Mouse (Mus musculus): ENCODE results near the gene Nup210.

Gene Nup210

DNA sequence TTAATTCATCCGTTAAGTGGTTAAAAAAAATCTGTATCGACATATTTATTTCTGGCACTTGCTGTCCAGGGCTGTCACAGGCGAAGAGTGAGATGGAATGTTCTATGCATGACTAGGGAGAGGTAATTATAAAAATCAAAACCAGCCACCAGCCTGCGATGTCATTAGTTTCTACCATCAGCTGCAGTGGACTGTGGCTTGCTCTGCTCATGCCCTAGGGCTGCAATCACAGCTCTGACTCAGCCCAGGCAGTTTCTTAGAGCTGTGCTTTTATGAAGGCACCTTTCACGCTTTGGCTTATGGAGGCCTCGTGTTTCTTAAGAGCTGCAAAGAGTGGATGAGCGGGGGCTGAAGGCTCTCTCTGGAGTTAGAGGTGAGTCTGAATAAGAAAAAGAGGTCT, 95.8 kb downstream of the Nup210 start:
- DNase-seq (ENCODE audit: low spot score in 2 of 2): no peak

DNA sequence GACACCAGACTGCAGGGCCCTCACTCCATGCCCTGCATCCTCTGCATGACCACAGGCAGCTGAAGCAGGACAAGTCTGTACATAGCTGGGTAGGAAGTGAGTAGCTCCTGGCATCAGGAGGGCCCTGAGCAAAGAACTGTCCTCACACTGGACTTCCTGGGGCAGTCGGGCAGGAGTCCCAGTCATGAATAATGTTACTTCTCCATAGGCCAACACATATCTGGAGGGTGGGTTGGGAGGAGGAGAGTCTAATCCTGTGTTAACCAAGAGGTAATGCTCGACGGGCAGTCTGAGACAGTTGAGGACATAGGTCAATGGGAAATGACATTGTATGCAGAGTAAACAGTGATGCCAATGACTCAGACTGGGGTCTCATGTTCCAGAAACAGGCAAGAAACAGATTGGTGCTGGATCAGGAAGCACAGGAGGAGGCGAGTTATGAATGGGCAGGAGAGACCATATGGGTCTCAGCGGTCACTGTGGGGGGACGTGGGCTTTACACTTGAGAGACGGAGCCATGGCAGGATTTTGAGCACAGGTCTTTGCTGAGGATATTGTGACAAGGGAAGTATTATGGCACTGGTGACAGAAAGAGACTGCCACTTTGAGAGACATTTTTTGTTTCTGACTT, 99.9 kb downstream of the Nup210 start:
- no peak for DNase-seq (ENCODE audit: low spot score in 2 of 2)

DNA sequence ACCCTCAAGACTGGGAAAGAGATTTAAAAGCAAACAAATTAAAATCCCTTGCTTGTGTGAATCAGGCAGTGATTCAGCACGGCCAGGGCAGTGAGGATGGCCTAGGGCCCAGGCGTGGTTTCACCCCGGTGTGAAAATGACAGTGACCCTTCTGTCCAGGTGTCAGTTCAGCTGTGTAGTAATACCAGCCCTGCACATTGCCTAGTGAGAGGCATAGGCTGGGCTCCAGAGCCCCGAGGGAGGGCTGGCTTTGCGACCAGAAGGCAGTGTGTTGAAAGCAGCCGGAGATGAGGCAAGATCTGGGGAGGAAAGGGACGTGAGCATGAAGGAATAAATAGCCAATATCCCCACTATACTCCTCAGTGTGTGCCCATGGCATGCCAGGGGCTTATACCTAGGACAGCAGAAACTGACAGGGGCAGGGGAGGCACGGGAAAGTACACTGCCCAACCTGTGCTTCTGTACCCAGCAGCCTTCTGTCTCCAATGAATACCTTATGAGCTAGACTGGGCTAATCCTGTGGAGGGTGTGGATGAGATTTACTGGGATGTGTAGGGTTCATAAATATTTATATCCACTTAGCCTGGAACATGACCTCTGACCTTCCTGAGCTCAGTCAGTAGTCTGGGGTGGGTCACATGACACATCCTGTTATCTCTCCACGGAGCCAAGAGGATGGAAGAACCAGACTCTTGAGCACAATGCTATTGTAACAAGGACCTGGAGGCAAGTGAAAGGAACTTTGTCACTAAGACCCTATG, 102.3 kb downstream of the Nup210 start:
- DNase-seq (ENCODE audit: low spot score in 2 of 2): no peak

DNA sequence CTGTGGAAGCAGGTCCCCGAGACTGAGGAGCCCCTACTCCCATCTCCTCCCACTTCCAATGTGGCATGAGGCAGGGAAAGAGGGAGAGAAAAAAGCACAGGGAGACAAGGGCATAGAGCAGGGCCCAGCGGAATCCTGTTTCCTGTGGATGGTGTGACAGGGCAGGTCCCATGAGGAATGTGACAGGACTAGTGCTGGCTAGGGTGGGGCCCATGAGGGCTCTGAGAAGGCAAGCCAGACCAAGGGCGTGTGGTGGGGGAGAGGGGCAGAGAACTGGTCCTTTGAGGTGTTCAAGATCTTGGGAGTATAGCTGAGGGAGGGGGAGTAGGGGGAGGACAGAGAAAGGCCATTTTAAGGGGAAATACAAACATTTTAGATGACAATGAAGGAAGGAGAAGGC, 104.2 kb downstream of the Nup210 start:
- DNase-seq (ENCODE audit: low spot score in 2 of 2): no peak

DNA sequence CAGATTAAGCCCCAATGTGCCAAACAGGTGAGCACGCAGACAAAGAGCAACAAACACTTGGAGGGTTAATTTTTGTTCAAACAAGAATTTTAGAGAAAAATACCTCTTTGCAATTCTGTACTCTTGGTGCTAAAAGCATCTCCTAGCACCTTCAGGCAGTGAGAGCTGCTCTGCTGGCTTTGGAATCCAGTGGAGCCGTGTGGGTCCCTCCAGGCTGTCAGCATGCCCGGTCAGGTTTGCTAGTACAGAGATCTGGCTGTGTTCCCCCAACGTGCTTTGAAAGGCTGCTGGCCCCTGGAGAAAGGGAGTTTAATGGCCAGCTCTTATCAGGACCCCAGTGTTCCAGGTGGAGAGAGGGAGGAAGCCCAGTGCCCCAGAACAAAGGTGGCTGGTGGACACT, 105.1 kb downstream of the Nup210 start:
- no peak for DNase-seq (ENCODE audit: low spot score in 2 of 2)

DNA sequence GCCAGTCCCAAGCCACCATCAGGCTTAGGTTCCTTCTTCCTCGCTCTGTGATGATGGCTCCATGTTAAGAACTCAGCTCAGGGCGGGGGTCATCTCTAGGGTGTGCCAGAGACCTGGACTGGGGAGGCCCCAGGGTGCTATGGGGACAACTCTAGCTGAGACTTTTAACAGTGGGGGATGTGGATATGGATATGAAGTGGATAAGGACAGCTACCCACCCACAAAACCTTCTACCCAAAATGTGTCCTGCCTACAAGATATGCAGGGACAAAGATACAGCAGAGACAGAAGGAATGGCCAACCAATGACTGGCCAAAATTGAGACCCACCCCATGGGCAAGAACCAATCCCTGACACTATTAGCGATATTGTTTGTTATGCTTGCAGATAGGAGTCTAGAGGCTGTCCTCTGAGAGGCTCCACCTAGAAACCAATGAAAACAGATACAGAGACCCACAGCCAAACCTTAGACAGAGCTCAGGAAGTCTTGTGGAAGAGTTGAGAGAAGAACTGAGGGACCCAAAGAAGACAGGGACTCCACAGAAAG, 108.3 kb downstream of the Nup210 start:
- DNase-seq (ENCODE audit: low spot score in 2 of 2): no peak

DNA sequence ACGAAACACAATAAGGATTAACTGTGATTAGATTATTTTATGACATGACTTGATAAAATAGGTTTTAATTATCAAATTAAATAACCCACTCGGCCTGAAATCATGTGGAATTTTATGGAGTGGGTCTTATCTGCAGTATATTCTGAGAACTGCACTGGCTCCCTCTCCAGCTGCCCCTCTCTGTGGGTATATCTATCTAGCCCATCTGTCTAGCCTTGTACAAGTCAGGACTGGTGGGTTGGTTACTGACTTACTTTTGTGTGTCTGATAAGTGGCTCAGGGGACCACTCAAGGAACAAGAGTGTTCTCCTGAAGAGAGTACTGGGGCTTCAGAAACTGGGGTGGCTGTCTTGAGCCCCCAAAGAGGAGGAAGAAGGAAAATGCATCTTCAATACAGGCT, 109.4 kb downstream of the Nup210 start:
- no peak for DNase-seq (ENCODE audit: low spot score in 2 of 2)

DNA sequence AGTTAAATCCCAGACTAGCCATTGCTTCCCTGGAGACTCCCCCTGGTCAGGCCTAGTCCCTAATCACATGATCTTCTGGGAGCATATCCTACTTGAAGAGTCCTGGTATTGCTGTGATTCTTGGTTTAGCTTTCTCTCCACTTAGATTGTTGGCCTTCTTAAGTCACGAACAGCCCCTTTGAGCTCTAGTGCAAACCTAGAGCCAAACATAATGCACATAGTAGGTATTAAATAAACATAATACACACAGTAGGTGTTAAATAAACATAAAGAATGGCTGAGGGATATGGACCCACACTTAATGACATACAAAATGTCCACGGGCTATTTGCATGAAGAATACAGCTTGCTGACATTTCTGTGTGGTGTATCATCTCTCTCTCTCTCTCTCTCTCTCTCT, 112.5 kb downstream of the Nup210 start:
- no peak for DNase-seq (ENCODE audit: low spot score in 2 of 2)

DNA sequence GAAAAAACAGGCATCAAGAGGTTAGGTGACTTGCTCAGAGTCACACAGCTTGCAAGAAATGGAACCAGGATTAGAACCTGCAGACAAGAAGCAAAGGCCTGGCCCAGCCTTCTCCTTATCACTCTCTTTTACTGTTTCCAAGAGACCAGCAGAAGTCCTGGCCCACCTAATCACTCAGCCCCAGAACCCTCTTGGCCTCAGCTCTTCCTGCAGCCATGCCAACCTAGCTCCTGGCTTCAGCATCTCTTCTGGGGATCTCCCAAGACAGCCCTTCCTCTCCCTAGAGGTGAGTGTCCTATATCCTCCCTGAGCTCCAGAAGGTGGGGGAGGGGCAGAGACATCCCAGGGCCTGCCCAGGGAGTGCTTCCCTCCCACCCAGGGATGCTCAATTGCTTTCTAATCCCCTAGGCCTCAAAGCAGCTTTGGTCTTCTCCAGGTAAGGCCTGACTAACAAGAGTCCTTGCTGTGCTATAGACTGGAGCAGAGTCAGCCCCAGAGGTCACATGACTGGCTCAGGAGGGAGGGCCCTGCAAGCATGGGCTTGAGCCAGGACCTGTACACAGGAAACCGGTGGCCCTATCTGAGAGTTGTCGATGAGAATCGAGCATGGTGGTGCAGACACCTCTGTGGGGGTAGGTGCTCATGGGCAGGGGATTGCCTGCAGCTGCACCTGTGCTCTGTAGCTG, 113.2 kb downstream of the Nup210 start:
- no peak for DNase-seq (ENCODE audit: low spot score in 2 of 2)

DNA sequence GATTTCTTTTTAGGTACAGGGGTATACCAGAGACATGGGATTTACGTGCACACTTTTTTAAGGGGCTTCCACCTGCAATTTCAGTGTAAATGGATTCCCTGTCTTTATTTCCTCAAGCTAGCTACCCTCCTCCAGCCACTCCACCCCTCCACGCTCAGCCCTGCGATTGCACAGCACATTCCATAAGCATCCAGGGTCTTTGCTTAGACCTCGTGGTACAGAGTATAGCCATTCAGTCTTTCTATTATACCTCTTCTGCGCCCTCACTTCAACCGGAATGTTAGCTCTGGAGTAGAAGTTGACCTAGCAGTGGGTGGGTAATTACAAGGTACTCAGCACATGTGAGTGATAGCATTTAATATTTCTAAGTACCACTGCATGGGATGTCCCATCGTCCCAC, 115.1 kb downstream of the Nup210 start:
- no peak for DNase-seq (ENCODE audit: low spot score in 2 of 2)

DNA sequence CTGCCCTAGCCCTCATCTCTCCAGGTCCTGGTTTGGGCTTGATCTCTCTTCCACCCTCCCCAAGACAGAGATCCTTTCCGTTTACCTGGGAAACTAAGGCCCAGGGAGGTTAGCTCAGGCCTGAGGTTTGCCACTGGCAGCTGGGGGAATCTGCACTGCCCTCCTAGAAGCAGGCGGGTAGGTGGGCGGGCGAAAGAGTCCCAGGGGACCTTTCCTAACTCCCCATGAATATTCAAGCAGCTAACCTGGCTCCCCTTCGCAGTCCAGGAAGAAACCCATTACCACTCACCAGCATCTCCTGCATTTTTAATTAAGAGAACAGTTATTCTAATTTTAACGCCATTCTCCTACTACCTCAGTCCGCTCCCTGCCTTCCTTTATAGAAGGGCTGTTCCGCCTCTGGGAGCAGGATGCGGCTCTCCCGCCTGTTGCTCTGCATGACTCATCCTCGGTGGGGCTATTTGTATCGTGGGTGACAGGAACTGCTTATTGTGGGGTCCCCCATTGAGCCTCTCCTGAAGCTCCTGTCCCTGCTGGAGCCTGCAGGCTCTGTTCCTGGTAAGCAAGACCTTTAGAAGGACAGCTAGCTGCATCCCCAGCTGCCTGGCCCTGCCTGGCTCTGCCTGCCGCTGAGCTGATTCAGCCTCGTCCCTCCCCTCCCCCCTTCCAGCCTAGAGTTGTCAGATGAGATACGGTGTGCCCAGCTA, 115.7 kb downstream of the Nup210 start:
- DNase-seq (ENCODE audit: low spot score in 2 of 2): peak; percentile 47 to 53

DNA sequence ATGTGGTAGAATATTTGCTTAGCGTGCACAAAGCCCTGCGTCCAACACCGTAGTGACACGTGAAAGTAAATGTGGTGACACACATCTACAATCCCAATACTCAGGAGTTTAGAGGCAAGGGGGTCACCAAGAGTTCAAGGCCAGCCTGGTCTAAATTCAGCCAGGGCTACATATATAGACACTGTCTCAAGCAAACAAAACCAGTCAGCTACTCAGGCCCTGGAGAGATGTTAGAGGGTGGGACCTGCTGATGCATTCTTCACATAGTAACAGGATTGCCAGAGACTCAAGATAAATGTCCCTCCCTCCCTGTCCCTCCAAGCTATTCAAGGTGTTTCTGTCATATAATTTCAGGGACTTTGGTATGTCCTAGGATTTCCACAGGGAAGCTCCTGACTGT, 117.5 kb downstream of the Nup210 start:
- DNase-seq (ENCODE audit: low spot score in 2 of 2): no peak

DNA sequence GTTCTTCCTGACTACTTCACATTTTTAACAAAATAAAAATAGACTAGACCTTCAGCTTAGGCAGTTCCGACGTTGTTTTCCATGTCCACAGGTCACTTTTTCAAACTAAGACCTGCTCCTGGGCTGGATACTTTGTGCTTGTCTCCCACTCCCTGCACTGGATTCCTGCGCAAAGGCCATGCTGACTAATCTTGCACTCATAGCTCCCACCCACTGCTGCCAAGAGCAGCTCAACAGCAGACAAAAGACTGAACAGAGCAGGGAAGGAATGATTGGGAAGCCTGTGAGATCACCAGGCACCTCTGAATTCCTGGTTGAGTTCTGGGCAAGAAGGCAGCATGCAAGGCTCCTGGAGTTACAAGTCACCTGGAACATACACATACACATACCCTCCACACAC, 119.6 kb downstream of the Nup210 start:
- no peak for DNase-seq (ENCODE audit: low spot score in 2 of 2)

DNA sequence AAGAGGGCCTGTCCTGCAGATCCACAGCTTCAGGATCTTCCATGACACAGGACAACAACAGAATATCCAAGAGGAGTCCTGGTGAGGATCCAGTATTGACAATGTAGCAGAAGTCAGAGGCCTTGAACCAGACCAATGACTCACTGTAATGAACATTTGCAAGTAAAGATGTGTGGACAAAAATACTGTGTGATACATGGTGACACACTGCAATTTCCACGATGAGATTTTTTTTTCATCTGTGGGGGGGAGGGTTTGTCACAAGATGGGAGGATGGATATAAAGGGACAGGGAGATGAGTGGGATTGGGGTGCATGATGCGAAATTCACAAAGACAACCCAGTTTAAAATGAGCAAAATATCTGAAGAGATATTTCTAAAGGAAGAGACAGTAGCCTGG, 120.4 kb downstream of the Nup210 start:
- DNase-seq (ENCODE audit: low spot score in 2 of 2): no peak

DNA sequence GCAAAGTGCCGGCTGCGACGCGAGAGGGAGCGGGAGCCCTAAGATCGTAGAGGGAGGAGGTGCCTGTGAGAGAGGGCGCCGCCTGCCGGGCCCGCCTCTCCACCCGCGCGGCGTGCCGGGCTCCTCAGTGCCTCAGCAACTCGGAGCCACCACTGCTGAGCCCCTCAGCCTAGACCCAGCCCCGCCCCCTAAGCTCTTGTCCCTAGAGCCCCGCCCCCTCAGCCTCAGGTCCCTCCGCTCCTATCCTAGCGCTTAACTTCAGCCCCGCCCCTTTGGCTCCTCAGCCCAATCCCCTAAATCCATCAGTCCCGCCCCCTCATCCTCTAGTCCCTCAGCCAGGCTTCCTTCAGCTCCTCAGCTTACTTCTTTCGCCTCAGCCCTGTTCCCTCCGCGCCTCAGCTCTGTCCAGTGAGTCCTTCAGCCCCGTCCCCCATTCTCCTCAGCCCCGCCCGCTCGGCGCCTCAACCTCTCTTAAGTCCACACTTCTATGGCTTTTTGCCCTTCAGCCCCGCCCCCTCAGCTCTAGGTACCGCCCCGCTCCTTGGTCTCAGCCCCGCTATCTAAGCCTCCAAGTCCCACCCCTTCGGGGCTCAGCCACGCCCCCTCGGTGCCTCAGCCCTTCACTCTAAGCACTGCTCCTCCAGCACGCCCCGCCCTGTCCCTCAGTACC, 127.8 kb downstream of the Nup210 start, which contains the start of gene Iqsec1:
Gene Iqsec1, minus strand, starts transcription at position 38 of the 670 bp plus-strand sequence.
- peak; percentile 93 to 94 for DNase-seq (ENCODE audit: low spot score in 2 of 2)

DNA sequence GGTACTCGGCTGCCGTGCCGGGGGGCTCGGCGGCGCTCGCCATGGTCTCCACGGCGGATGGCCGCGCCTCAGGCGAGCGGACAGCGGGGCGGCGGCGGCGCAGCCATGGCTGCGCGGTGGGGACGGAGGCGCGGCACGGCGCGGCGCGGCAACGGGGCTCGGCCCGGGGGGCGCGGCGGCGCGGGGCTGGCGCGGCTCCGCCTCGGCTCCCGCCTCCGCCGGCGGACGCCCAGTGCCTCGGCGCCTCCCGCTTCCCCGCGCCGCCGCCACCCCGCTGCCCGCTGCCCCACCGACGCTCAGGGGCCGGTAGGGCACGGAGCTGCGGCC, 128.4 kb downstream of the Nup210 start:
- no peak for DNase-seq (ENCODE audit: low spot score in 2 of 2)

DNA sequence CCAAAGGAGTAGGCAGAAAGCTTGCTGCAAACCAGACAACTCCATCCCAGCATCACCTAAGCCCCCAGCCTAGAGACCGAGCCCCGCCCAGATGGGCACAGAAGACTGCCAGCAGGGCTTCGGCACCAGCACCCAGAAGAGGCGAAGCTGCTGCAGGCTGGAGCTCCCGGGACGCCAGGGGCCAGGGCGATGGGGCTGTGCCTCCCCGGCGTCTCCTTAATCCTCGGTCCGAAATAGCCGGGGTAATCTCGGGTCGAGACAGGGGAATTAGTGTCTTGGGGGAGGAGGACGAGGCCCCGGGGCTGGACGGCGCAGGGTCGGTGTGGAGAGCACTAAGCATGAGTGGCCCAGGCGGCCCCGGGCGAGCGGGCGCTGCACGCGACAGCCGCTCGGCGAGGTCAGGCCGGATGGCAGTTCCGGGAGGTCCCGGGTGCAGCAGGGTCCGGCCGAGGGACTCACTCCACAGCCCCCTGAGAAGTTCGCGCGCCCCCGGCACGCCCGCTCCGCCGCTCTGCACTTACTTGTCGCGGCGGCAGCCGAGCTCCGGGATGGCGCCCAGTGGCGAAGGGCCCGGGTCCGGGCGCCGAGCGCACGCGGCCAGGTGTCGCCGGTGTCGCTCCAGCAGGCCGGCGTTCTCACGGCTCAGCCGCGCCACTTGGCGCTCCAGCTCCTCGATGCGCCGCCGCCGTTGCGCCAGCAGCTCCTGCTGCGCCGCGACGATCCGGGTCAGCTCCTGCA, 128.9 kb downstream of the Nup210 start:
- peak; percentile 42 to 51 for DNase-seq (ENCODE audit: low spot score in 2 of 2)

DNA sequence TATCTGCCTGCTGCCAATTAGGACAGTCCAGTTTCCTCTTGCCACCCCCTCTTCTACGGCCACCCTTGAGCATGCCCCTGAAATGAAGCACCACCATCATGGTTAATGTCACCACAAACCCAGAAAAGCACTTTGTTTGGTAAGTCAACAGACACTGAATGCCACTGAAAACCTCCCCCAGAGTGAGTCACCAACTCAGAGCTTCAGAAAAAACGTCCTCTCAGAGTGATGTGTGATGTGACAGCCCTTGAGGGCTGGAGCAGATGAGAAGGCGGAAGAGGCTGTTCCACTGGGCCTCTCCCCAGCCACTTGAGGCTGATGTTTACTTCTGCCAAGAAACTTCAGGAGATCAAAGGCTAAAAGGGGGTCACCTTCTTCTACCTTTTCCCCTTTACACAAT, 132.5 kb downstream of the Nup210 start:
- DNase-seq (ENCODE audit: low spot score in 2 of 2): no peak

DNA sequence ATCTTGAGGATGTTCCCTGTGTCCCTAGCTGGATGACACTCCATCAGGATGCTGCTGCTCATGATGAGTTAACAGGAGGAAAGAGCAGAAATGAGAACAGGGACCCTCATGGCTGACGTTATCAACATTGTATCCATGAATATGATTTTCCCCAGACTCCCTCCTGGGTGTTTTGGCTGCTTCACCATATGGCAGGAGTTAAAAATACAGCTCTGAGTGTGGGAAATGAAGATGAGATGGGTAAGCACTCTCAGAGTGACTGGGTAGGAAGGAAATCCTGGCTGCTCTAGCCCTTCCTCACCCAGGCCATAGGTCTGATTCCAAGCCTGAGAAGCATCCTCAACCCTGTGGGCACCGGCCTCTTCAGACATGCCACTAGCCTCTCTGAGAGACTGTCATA, 142.3 kb downstream of the Nup210 start:
- DNase-seq (ENCODE audit: low spot score in 2 of 2): peak in 1 of 2 experiments; percentile 53

DNA sequence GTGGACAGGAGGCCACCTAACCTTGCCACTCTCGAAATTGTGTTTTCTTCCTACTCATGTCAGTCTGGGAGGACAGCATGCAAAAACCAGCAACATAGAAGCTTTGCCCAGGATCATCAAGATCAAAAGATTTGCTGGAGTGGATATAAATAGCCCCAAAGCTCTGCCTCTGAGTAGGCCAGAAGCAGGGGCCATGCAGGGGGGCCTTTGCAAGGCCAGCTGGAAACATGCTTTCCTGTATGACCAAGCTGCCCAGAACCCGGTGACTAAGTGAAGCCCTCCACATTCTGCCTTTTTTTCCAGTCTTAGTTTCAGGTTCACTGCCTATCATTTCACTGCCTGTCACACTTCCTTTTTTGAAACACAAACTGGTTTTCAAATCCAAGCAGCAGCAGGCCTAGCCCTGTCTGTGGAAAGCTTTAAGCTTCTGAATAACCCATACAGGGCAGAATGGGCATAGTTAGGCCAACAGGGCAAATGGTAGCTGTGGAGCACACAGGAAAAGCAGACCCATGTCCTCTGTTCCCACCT, 147.2 kb downstream of the Nup210 start:
- DNase-seq (ENCODE audit: low spot score in 2 of 2): no peak
